Mouse (Mus musculus): Measurements from ENCODE around the gene Sla2.

DNA sequence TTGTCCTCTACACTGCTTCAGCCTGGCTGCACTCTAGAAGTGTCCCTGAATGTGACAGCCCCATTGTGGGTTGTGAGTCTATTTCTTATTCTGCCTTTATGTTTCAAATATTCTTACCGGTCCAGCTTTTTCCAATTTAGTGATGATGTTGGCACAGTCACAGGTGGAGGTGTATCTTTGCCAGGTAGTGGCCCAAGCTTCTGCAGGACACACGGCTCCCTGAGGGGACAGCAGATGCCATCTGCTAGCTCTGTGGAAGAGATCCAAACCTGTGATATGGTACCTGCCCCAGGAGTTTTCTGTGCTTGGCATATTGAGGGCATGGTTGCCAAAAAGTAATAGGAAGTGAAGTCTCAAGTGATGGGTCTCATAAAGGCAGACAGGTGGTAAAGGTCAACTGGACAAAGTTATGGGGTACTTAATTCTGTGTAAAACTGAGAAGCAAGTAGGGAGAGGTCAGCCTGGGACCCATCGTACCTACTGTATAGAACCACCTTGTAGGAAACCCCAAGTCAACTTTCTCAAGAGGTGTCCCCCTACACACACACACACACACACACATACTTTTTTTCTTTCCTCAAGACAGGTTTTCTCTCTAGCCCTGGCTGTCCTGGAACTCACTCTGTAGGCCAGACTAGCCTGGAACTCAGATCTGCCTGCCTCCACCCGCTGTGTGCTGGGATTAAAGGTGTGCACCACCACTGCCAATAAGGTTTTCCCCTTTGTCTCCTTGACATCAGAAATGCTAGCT lies 12.1 kb downstream of the Sla2 start:
- TF ChIP-seq CTCF (IDR thresholded peaks at IDR 0.05; ENCODE audit: low read depth, low read length) (no peak), GATA1 (IDR thresholded peaks at IDR 0.05; ENCODE audit: borderline replicate concordance, low read length) (no peak), TAL1 (conservative IDR thresholded peaks at IDR 0.05; ENCODE audit: low read depth, low read length) (no peak), POLR2AphosphoS5 (IDR thresholded peaks at IDR 0.05; ENCODE audit: insufficient replicate concordance, low read depth, low read length) (no peak)
